Mouse (Mus musculus): ENCODE data around the gene H2-Ab1. TPM values are rescaled to one million over a fixed set of nuclear protein-coding genes. Genes with fewer than 3 reads are reported as not detected.

Gene H2-Ab1
- total RNA-seq, 2 experiments from 2014 or later: 1.1 to 2.1 TPM

Other genes with a start within 250 kb of the H2-Ab1 start
- gene Ring1, start 233.0 kb upstream of the H2-Ab1 start, total RNA-seq (2021): 10 to 100 TPM; 25.3 to 30.8 TPM
- gene H2-Ke6, start 229.6 kb upstream of the H2-Ab1 start, total RNA-seq (2021): 10 to 100 TPM; 27.7 to 30.1 TPM
- gene Slc39a7, start 226.0 kb upstream of the H2-Ab1 start, total RNA-seq (2021): 10 to 100 TPM; 95.3 to 99.9 TPM
- gene Rxrb, start 225.9 kb upstream of the H2-Ab1 start, total RNA-seq (2021): 10 to 100 TPM; 81.7 to 86.7 TPM
- gene Col11a2, start 218.3 kb upstream of the H2-Ab1 start, total RNA-seq (2021): 10 to 100 TPM; 16.6 to 22.6 TPM
- gene H2-Oa, start 165.3 kb upstream of the H2-Ab1 start, total RNA-seq (2021): under 1 TPM in 1 of 2 experiments, not detected in 1; 0.32 TPM
- gene H2-DMa, start 138.1 kb upstream of the H2-Ab1 start, total RNA-seq (2021): 10 to 100 TPM; 25.8 to 29.1 TPM
- 100 to 1,000 TPM; 231 to 249 TPM for gene Brd2, start 135.1 kb upstream of the H2-Ab1 start, total RNA-seq (2021)
- 1 to 10 TPM; 1.0 to 1.1 TPM for gene H2-DMb2, start 114.4 kb upstream of the H2-Ab1 start, total RNA-seq (2021)
- 1 to 10 TPM; 1.1 to 1.6 TPM for gene H2-DMb1, start 104.6 kb upstream of the H2-Ab1 start, total RNA-seq (2021)
- 1 to 10 TPM; 2.1 to 2.8 TPM for gene Tap1, start 70.1 kb upstream of the H2-Ab1 start, total RNA-seq (2021)
- 1 to 10 TPM; 1.8 to 2.2 TPM for gene Psmb9, start 69.9 kb upstream of the H2-Ab1 start, total RNA-seq (2021)
- 1 to 10 TPM; 2.6 to 2.7 TPM for gene Psmb8, start 60.0 kb upstream of the H2-Ab1 start, total RNA-seq (2021)
- 1 to 10 TPM; 3.1 to 5.0 TPM for gene Tap2, start 54.2 kb upstream of the H2-Ab1 start, total RNA-seq (2021)
- under 1 TPM in 1 of 2 experiments, not detected in 1; 0.15 TPM for gene H2-Ob, start 18.8 kb upstream of the H2-Ab1 start, total RNA-seq (2021)
- gene H2-Aa, start 30.1 kb downstream of the H2-Ab1 start, total RNA-seq (2021): 1 to 10 TPM; 1.6 to 1.7 TPM
- gene H2-Eb1, start 48.2 kb downstream of the H2-Ab1 start, total RNA-seq (2021): 1 to 10 TPM in 1 of 2 experiments, under 1 TPM in 1; 0.99 to 2.4 TPM
- gene H2-Eb2, start 68.0 kb downstream of the H2-Ab1 start, total RNA-seq (2021): not detected
- under 1 TPM; 0.62 to 0.91 TPM for gene Btnl2, start 97.1 kb downstream of the H2-Ab1 start, total RNA-seq (2021)
- not detected for gene Btnl1, start 119.4 kb downstream of the H2-Ab1 start, total RNA-seq (2021)
- gene BC051142, start 141.1 kb downstream of the H2-Ab1 start, total RNA-seq (2021): 1 to 10 TPM; 4.9 to 5.6 TPM
- gene Btnl4, start 219.6 kb downstream of the H2-Ab1 start, total RNA-seq (2021): not detected